Mouse (Mus musculus) G1E (cell line): ENCODE results near the gene Tctn3. TPM values are rescaled to one million over a fixed set of nuclear protein-coding genes. Genes with fewer than 3 reads are reported as not detected.
A peak's percentile ranks its signal among the peaks of the same experiment; 100 is the strongest.

Source experiments
- ATAC-seq: 2 replicates; pipeline ENCODE4 v1.8.0; 2016; ENCODE audit warnings: mild to moderate bottlenecking; ENCODE audit not compliant: insufficient number of reproducible peaks, poor library complexity, low FRiP score, severe bottlenecking; ENCODE audit errors: extremely low read depth
- DNase-seq: peaks from one replicate; pipeline ENCODE4 v3.0.0; 2012; ENCODE audit warnings: low spot score
- H3K27me3 ChIP-seq: 2 replicates; pipeline ENCODE4 v1.6.1; 2012; ENCODE audit warnings: mild to moderate bottlenecking, low read length, inconsistent platforms; ENCODE audit not compliant: insufficient read depth
- H3K36me3 ChIP-seq: replicated peaks from 2 replicates; pipeline ENCODE3; 2012; ENCODE audit warnings: mild to moderate bottlenecking, inconsistent platforms
- H3K4me1 ChIP-seq: 2 replicates; pipeline ENCODE4 v1.6.1; 2012; ENCODE audit warnings: low read depth, low read length, inconsistent platforms, mixed read lengths; ENCODE audit not compliant: insufficient read depth
- H3K4me3 ChIP-seq: 2 replicates; pipeline ENCODE4 v1.5.1; 2012; ENCODE audit warnings: low read depth, mild to moderate bottlenecking, inconsistent platforms, low read length, moderate library complexity, mixed read lengths
- H3K9me3 ChIP-seq: replicated peaks from 2 replicates; pipeline ENCODE4 v1.6.1; 2012; ENCODE audit warnings: inconsistent platforms
- CTCF ChIP-seq: IDR thresholded peaks from 2 replicates; pipeline ENCODE4 v1.5.1; 2012; ENCODE audit warnings: low read depth, low read length, inconsistent platforms, mixed read lengths
- GATA1 ChIP-seq: IDR thresholded peaks from 2 replicates; pipeline ENCODE4 v1.6.1; 2012; ENCODE audit warnings: borderline replicate concordance, low read length, inconsistent platforms, mixed read lengths
- GATA2 ChIP-seq: IDR thresholded peaks from 2 replicates; pipeline ENCODE4 v1.6.1; 2012; ENCODE audit warnings: low read depth, low read length, inconsistent platforms, borderline replicate concordance
- POLR2AphosphoS5 ChIP-seq: IDR thresholded peaks from 2 replicates; pipeline ENCODE4 v1.6.1; 2012; ENCODE audit warnings: low read depth, low read length, inconsistent platforms; ENCODE audit not compliant: insufficient replicate concordance
- TAL1 ChIP-seq: conservative IDR thresholded peaks from 2 replicates; pipeline ENCODE4 v1.6.1; 2012; ENCODE audit warnings: low read depth, low read length, inconsistent platforms, mixed read lengths
- polyA plus RNA-seq: library from polyadenylated mRNA; stranded (reverse); fragments of >175 nt; gene quantifications from 2 replicates; pipeline ENCODE4 v1.2.3, GENCODE M21; 2012
- total RNA-seq, 2 experiments: library from RNA; stranded (forward) in 1 of 2; stranded (reverse) in 1 of 2; fragments of 200-1000 nt in 1 of 2; fragments of >200 nt in 1 of 2; fragmentation: Nextera tagmentation in 1 of 2; gene quantifications; 2 replicates each; pipeline ENCODE4 v1.2.3; 2014 to 2017

Tctn3 gene
- total RNA-seq (2014; fragmentation: Nextera tagmentation), result 14.1 and 15.3 TPM in 2 replicates
- total RNA-seq (2017), result 7.3 and 7.6 TPM in 2 replicates
- polyA plus RNA-seq, result 16.4 and 17.0 TPM in 2 replicates

DNA sequence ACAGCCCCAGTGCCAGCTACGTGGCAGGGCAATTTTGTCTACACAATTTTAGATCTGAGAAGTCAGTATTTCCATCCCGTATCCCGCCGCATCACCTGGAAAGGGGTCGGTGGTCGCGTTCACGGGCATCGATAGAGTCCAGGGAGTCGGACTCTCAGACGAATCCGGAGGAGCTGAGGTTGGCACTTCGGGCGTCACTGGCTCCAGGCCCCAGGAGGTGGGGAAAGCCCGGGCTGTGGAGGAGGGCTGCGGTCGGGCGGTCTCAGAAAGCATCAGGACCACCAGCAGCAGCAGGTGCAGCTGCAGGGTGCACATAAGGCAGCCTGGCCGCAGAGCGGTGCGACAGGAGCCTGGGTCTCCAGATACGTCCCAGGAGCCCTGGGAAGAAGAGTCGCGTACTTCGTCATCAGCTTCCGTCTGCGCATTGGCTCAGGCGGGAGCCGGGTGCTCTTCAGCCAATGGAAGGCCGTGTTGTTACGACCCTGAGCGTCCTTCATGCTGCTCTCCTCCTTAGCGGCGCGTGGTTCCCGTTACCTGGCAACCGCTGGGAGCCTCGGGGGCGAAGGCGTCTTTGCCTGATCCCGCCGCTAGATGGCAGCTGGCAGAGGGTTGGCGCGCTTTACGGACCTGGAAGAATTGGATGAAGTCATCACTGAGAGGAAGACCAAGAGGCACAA is at the start of gene Tctn3, which contains the start of gene Entpd1:
Gene Tctn3, minus strand, starts transcription at position 404 of the 677 bp plus-strand sequence.
Gene Entpd1, plus strand, starts transcription at position 537 of the 677 bp plus-strand sequence.
- TF ChIP-seq GATA1, result no peak
- peak; percentile 79 for TF ChIP-seq CTCF
- peak; percentile 100 for DNase-seq
- H3K27me3 ChIP-seq, result peaks cover 16% of the 10 kb centered on the region
- H3K36me3 ChIP-seq, result peaks cover 35% of the 10 kb centered on the region
- peaks cover 11% of the 10 kb centered on the region for H3K4me1 ChIP-seq
- H3K9me3 ChIP-seq, result no peaks in the 10 kb centered on the region
- H3K4me3 ChIP-seq, result peak within 1 kb of the TSS; percentile 91
- ATAC-seq, result peak; percentile 100

DNA sequence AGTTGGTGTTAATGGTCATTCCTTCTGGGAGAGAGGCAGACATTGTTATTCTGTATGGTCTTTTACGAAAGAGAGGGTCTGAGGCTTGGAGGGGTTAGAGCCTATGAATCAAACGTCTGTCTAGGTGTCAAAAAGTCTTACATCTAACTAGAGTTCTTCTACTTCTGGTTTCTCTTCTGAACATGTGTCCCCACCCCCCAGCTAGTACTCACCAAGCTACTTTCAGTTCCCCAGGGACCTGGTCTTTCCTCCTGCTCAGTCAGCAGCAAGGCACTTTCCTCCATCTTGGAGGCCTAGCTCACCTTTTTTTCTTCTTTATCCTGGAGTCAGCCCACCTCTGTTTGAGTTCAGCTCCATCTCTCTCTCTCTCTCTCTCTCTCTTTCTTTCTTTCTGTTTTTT is 49.1 kb upstream of the Tctn3 start:
- Histone ChIP-seq H3K4me1 (no peaks in the 10 kb centered on the region), H3K27me3 (peaks cover 21% of the 10 kb centered on the region), H3K9me3 (no peaks in the 10 kb centered on the region), H3K4me3 (no peak overlapping the region), H3K36me3 (no peaks in the 10 kb centered on the region)
- no peak for ATAC-seq
- DNase-seq, result no peak
- TF ChIP-seq POLR2AphosphoS5 (no peak), GATA1 (no peak), CTCF (no peak), GATA2 (no peak), TAL1 (no peak)

DNA sequence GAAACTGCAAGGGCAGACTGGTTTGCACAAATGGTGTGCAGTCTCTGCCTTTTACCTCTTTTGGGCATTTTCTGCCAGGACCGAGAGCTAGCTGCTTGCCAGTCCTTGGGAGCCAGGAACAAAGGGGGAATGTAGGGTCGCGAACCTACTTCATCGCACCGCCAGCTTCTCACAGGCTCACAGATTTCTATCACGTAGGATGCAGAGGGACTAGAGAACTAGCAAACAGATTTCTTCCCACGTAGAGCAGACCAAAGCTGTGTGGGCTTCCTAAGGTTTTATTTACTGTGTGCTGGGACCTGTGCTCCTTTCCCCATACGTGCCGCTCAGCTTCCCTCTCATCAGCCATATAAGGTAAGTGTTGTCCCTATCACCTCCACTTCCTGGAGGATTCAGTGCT is 48.5 kb upstream of the Tctn3 start:
- no peak for ATAC-seq
- H3K36me3 ChIP-seq, result no peaks in the 10 kb centered on the region
- DNase-seq, result no peak
- H3K27me3 ChIP-seq, result peaks cover 21% of the 10 kb centered on the region
- H3K4me1 ChIP-seq, result no peaks in the 10 kb centered on the region
- no peaks in the 10 kb centered on the region for H3K9me3 ChIP-seq
- TF ChIP-seq TAL1 (no peak), POLR2AphosphoS5 (no peak), GATA2 (no peak), CTCF (no peak), GATA1 (no peak)
- no peak overlapping the region for H3K4me3 ChIP-seq

DNA sequence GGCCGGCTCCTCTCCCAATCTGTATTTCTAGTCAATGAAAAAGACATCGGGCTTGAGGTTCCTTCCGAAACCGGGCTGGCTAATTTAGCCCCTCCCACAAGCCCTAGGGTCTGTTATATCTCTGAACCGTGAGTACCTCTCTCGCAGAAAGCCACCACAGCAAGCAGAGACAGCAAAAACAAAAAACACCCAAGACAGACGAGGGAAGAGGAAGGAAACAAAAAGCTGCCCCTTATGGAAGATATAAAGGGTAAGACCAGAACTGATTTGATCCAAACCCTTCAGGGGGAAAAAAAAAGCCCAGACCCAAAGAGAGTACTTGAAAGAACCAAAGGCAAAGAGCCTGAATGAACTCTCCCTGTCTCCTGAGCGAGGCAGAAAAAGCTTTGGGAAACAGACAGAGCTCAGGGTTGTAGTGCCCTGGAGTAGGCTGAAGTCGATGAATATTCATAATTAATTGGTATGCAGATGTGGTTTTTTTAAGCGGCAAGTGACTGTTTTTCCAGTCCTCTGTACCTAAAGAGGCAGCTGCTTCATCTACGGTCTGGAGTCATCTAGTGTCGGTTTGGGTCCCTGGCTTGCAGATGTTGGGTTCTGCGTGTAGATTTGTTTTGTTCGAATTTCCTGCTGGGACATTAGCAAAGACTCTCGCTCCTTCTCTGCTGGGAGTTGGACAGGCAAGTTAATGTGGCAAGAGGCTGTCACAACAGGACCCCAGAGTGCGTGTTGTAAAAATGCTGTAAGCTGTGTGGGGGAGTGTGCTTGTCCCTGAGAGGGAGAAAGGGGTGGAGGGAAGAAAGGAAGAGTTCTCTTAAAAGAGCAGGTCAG is 47.8 kb upstream of the Tctn3 start:
- ATAC-seq, result no peak
- H3K4me3 ChIP-seq, result no peak overlapping the region
- no peaks in the 10 kb centered on the region for H3K9me3 ChIP-seq
- no peak for TF ChIP-seq CTCF
- no peak for DNase-seq
- H3K36me3 ChIP-seq, result no peaks in the 10 kb centered on the region
- H3K4me1 ChIP-seq, result no peaks in the 10 kb centered on the region
- H3K27me3 ChIP-seq, result peaks cover 21% of the 10 kb centered on the region

DNA sequence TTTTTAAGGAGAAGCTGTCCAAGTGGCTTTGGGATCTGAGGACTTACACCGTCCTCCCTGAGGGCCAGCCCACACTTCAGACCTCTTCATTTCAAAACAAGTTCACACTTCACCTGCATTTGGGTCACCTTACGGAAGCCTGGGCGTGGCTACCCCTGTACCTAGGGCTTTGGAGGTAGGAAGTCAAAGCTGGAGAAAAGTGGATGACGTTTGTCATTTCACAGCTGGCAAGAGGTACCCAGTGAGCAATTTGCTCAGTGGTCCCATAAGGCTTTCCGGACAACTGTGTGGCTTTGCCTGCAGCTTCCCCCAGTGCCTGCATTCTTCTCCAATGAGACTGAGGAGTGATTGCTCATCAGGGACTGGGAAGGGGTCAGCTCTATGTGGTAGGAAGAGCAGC is 46.9 kb upstream of the Tctn3 start:
- Histone ChIP-seq H3K9me3 (no peaks in the 10 kb centered on the region), H3K4me3 (no peak overlapping the region), H3K4me1 (no peaks in the 10 kb centered on the region), H3K36me3 (no peaks in the 10 kb centered on the region), H3K27me3 (peaks cover 16% of the 10 kb centered on the region)
- ATAC-seq (no peak), DNase-seq (no peak)
- no peak for TF ChIP-seq CTCF
- no peak for TF ChIP-seq GATA2
- no peak for TF ChIP-seq POLR2AphosphoS5
- TF ChIP-seq TAL1, result no peak
- no peak for TF ChIP-seq GATA1

DNA sequence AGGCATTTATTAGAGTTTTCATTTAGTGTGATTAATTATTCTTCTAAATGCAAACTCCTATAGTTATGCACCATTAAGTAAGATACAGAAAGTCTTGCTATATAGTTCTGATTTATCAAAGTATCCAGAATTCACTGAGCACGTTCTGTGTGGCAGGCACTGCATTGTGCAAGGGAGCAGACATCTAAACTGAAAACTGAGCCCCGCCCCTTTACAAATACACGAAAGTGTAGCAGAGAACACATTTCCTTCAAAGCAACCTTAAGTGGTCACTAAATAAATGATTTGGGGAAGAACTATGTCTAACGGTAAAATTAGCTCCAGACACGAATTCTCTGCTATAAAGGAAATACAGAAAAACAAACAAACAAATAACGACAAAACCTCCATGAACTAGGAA is 46.2 kb upstream of the Tctn3 start:
- no peak for TF ChIP-seq POLR2AphosphoS5
- no peak for TF ChIP-seq GATA2
- no peak for TF ChIP-seq GATA1
- TF ChIP-seq TAL1, result no peak
- TF ChIP-seq CTCF, result no peak
- no peaks in the 10 kb centered on the region for H3K4me1 ChIP-seq
- no peak overlapping the region for H3K4me3 ChIP-seq
- no peak for DNase-seq
- ATAC-seq, result no peak
- H3K27me3 ChIP-seq, result peaks cover 16% of the 10 kb centered on the region
- H3K9me3 ChIP-seq, result no peaks in the 10 kb centered on the region
- no peaks in the 10 kb centered on the region for H3K36me3 ChIP-seq
